Mouse (Mus musculus): Measurements from ENCODE around the gene Sema6d. TPM values are rescaled to one million over a fixed set of nuclear protein-coding genes. Genes with fewer than 3 reads are reported as not detected.

Sema6d gene
- polyA plus RNA-seq, 1 experiment, result 5.6 TPM

DNA sequence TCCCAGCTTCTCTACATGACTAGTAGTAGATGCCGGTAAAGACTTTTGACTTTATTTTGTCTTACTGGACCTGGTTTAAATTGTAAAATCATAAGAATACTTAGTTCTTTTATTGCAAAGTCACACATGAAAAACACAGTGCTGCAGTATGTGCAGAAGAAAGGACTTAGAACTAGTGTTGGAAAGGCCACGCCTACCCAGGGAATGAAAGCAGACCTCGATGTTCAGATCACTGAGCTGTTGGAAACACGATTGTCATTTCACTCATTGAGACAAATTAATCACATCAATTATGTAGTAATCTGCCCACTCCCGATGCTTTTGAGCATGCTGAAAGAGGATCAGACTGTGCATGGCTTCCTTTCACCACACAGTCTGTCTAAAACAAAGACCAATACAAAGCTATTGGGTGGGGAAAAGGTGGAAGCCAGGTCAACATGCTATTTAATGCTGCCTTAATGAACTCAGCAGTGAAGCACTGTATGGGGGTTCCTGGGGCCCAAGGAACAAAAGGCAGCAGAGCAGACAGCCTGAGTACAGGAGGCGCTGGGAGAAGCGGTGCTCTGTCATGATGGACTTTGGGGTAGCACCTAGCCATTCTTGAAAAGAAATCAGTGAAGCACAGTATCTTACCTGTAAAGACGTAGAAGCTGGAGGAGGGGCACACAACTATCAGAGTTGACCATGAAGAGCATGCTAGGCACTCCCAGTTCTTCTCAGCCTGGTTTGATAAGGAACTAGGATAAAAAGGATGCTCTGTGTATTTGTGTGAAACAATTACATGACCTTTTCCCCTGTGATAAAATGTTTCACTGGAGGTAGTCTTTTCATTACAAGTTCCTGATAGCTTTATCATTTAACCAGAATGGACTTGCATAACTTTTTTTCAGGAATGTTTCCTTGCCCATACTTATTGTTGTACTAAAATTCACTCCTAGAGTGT is 375.5 kb downstream of the Sema6d start:
- Histone ChIP-seq H3K27ac (ENCODE audit: insufficient read depth, low read depth, low read length) (no peak overlapping the region), H3K36me3 (ENCODE audit: control insufficient read depth, insufficient read depth, low read length) (no peaks in the 10 kb centered on the region), H3K4me3 (ENCODE audit: insufficient read depth, low read depth, low read length) (no peak overlapping the region), H3K27me3 (replicated peaks; ENCODE audit: control insufficient read depth, insufficient read depth, low read length) (no peaks in the 10 kb centered on the region), H3K4me1 (ENCODE audit: control insufficient read depth, insufficient read depth, low read length) (no peaks in the 10 kb centered on the region)
- WGBS, result 80% methylated on average over 8 of the region's 8 CpGs
- no peak for DNase-seq
- TF ChIP-seq POLR2A (IDR thresholded peaks at IDR 0.05; ENCODE audit: low read depth, low read length) (no peak), CTCF (conservative IDR thresholded peaks at IDR 0.05; ENCODE audit: insufficient read depth, insufficient read length, low read depth, low read length) (no peak)

DNA sequence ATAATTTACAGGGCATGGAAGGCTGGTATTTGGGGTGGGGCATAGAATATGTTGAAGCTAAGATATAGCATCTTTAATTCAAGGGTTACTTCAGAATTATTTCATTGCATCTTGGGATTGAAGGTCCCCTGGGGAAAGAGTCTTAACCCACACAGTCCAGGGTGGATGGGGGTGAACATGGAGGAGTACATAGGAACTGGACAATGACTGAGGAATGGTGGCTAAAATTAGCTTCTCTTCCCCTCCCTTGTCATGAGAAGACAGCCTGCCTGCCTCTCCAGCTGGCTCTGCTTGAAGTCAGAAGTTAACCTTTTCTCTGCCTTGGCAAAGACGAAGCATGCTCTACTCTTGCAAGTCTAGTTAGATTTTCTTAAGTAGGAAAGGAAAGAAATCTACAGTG is 377.7 kb downstream of the Sema6d start:
- DNase-seq, result no peak
- WGBS, result 69% methylated on average over 1 of the region's 1 CpGs
- Histone ChIP-seq H3K27ac (ENCODE audit: insufficient read depth, low read depth, low read length) (no peak overlapping the region), H3K4me1 (ENCODE audit: control insufficient read depth, insufficient read depth, low read length) (no peaks in the 10 kb centered on the region), H3K4me3 (ENCODE audit: insufficient read depth, low read depth, low read length) (no peak overlapping the region), H3K36me3 (ENCODE audit: control insufficient read depth, insufficient read depth, low read length) (no peaks in the 10 kb centered on the region), H3K27me3 (replicated peaks; ENCODE audit: control insufficient read depth, insufficient read depth, low read length) (no peaks in the 10 kb centered on the region)
- TF ChIP-seq POLR2A (IDR thresholded peaks at IDR 0.05; ENCODE audit: low read depth, low read length) (no peak), CTCF (conservative IDR thresholded peaks at IDR 0.05; ENCODE audit: insufficient read depth, insufficient read length, low read depth, low read length) (no peak)

DNA sequence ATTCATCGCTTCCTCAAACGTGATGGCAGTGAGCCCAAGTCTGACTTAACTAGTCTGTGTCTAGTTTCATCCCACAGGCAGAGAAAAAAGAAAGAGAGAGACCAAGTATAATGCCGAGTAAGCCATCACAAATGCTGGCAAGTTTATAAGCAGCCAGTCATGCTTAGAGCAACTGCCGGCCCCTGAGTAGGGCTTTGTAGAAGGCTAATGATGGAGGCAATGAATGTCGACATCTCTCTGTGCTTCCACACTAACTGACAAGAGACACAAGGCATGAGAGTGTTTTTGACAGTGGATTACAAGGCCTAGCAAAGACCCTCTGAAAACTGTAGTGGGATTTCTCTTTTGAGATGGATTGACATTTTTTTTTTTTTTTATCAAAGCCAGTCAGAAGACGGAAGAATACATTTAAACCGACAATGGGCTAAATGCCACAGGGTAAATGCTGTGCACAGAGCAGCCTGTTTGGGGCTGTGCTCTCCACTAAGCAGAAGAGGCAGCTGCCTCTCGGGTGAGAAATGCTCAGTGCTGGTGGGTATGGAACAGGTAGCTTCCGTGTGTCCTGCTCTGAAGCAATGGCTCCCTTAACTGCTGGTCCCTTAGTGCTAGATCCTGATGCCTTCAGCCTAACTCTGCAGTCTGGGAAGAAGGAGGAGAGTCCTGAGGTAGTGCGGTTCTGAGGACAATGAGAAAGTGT is 380.7 kb downstream of the Sema6d start:
- H3K27ac ChIP-seq (ENCODE audit: insufficient read depth, low read depth, low read length), result no peak overlapping the region
- H3K4me1 ChIP-seq (ENCODE audit: control insufficient read depth, insufficient read depth, low read length), result no peaks in the 10 kb centered on the region
- H3K36me3 ChIP-seq (ENCODE audit: control insufficient read depth, insufficient read depth, low read length), result no peaks in the 10 kb centered on the region
- no peak for DNase-seq
- 80% methylated on average over 10 of the region's 10 CpGs for WGBS
- no peak overlapping the region for H3K4me3 ChIP-seq (ENCODE audit: insufficient read depth, low read depth, low read length)
- H3K27me3 ChIP-seq (replicated peaks; ENCODE audit: control insufficient read depth, insufficient read depth, low read length), result no peaks in the 10 kb centered on the region
- TF ChIP-seq CTCF (conservative IDR thresholded peaks at IDR 0.05; ENCODE audit: insufficient read depth, insufficient read length, low read depth, low read length) (no peak), POLR2A (IDR thresholded peaks at IDR 0.05; ENCODE audit: low read depth, low read length) (no peak)

DNA sequence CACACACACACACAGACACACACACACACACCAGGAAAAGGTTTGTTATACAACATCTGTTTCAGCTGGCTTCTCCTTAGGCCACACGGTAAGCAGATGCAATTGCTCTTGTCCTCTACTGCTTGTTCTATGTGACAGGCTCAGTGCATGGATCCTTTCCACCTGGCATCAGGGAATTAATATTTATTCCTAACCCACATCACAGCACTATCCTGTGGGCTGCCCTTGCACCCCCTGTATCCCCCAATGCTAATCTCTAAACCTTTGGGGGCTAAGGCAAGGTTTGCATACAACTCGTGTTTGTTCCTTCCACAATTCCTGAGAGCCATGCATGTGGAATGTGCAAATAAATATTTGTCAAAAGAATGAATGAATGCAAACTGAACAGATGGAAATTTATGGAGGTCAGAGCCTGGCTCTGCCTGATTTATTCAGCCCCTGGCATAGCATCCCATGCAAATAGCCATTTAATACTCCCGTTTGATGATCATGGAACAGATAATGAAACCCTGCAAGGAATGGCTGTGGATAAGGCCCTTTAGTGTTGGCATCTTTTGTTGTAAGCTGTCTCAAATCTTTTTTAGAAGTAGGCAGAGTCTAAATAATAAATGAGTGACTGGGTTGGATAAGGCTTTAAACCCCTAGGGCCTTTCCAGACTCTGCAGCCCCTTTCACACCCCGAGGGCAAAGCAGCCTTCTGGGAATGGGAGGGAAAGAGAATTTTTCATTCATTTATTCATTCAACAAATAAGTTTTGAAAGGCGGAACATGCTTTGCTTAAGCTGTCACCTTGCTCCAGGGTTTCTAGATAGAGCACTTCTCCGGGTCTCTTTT is 383.1 kb downstream of the Sema6d start:
- H3K4me1 ChIP-seq (ENCODE audit: control insufficient read depth, insufficient read depth, low read length), result no peaks in the 10 kb centered on the region
- 61% methylated on average over 6 of the region's 6 CpGs for WGBS
- no peak for DNase-seq
- H3K4me3 ChIP-seq (ENCODE audit: insufficient read depth, low read depth, low read length), result no peak overlapping the region
- H3K27me3 ChIP-seq (replicated peaks; ENCODE audit: control insufficient read depth, insufficient read depth, low read length), result no peaks in the 10 kb centered on the region
- H3K27ac ChIP-seq (ENCODE audit: insufficient read depth, low read depth, low read length), result no peak overlapping the region
- TF ChIP-seq CTCF (conservative IDR thresholded peaks at IDR 0.05; ENCODE audit: insufficient read depth, insufficient read length, low read depth, low read length), result no peak
- no peak for TF ChIP-seq POLR2A (IDR thresholded peaks at IDR 0.05; ENCODE audit: low read depth, low read length)
- no peaks in the 10 kb centered on the region for H3K36me3 ChIP-seq (ENCODE audit: control insufficient read depth, insufficient read depth, low read length)

GRCm38 (mm10) chr2:124477904-124478303 is 388.1 kb downstream of the Sema6d start:
- Histone ChIP-seq H3K4me3 (ENCODE audit: insufficient read depth, low read depth, low read length) (no peak overlapping the region), H3K27ac (ENCODE audit: insufficient read depth, low read depth, low read length) (no peak overlapping the region), H3K36me3 (ENCODE audit: control insufficient read depth, insufficient read depth, low read length) (no peaks in the 10 kb centered on the region), H3K27me3 (replicated peaks; ENCODE audit: control insufficient read depth, insufficient read depth, low read length) (no peaks in the 10 kb centered on the region), H3K4me1 (ENCODE audit: control insufficient read depth, insufficient read depth, low read length) (no peaks in the 10 kb centered on the region)
- TF ChIP-seq CTCF (conservative IDR thresholded peaks at IDR 0.05; ENCODE audit: insufficient read depth, insufficient read length, low read depth, low read length), result no peak
- no peak for TF ChIP-seq POLR2A (IDR thresholded peaks at IDR 0.05; ENCODE audit: low read depth, low read length)
- no peak for DNase-seq

DNA sequence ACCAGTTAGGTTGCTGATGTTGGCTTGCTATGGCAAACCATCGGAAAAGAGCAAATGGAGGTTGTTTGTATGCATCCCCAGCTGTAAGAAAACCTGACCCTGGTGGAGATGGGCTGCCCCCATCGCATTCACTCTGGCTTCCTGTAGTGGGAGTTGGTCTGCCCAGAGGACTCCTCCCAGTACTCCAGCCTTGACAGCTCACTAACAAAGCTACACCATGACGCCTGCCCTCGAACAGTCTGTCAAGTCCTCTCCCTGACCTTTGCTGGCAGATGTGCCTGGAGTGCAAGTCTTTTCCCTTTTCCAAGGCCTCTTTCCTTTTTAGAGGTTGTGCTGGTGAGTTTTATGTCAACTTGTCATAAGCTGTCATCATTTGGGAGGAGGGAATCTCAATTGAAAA is 388.8 kb downstream of the Sema6d start:
- Histone ChIP-seq H3K36me3 (ENCODE audit: control insufficient read depth, insufficient read depth, low read length) (no peaks in the 10 kb centered on the region), H3K27ac (ENCODE audit: insufficient read depth, low read depth, low read length) (no peak overlapping the region), H3K27me3 (replicated peaks; ENCODE audit: control insufficient read depth, insufficient read depth, low read length) (no peaks in the 10 kb centered on the region), H3K4me3 (ENCODE audit: insufficient read depth, low read depth, low read length) (no peak overlapping the region), H3K4me1 (ENCODE audit: control insufficient read depth, insufficient read depth, low read length) (no peaks in the 10 kb centered on the region)
- TF ChIP-seq CTCF (conservative IDR thresholded peaks at IDR 0.05; ENCODE audit: insufficient read depth, insufficient read length, low read depth, low read length) (no peak), POLR2A (IDR thresholded peaks at IDR 0.05; ENCODE audit: low read depth, low read length) (no peak)
- DNase-seq, result no peak
- WGBS, result 65% methylated on average over 4 of the region's 4 CpGs
